Mouse (Mus musculus): Measurements from ENCODE around the gene Eid2b. TPM values are rescaled to one million over a fixed set of nuclear protein-coding genes. Genes with fewer than 3 reads are reported as not detected.
A peak's percentile ranks its signal among the peaks of the same experiment; 100 is the strongest.

Gene Eid2b
- polyA plus RNA-seq, 1 experiment: 27.0 TPM

- H3K4me1 ChIP-seq (ENCODE audit: control insufficient read depth, insufficient read depth, low read length): peaks cover 2% of the 10 kb centered on the region; the same call in 1 of the 2 replicates
- peak within 1 kb of the TSS; percentile 96 for H3K4me3 ChIP-seq (ENCODE audit: insufficient read depth, low read length)
- peak; percentile 92 for TF ChIP-seq POLR2A (IDR thresholded peaks at IDR 0.05; ENCODE audit: extremely low read depth, insufficient read depth, low read length)
- no peak for TF ChIP-seq CTCF (IDR thresholded peaks at IDR 0.05; ENCODE audit: extremely low read depth, insufficient read depth, low read length)
- H3K27ac ChIP-seq (ENCODE audit: insufficient read depth, low read length): peak within 1 kb of the TSS; percentile 85
Observed at GRCm38 (mm10) chr7:28267129-28268041, 10.2 kb upstream of the Eid2b start, which contains the start of gene Eid2. Eid2 (plus strand) TSS chr7:28267881.

- TF ChIP-seq POLR2A (IDR thresholded peaks at IDR 0.05; ENCODE audit: extremely low read depth, insufficient read depth, low read length): no peak
- TF ChIP-seq CTCF (IDR thresholded peaks at IDR 0.05; ENCODE audit: extremely low read depth, insufficient read depth, low read length): no peak
- H3K4me1 ChIP-seq (ENCODE audit: control insufficient read depth, insufficient read depth, low read length): peaks cover 2% of the 10 kb centered on the region; the same call in 1 of the 2 replicates
- peak overlapping the region; percentile 96 for H3K4me3 ChIP-seq (ENCODE audit: insufficient read depth, low read length)
- H3K27ac ChIP-seq (ENCODE audit: insufficient read depth, low read length): peak overlapping the region; percentile 85
Observed at GRCm38 (mm10) chr7:28268042-28268531, 9.5 kb upstream of the Eid2b start.

GRCm38 (mm10) chr7:28268576-28268975 lies 9.0 kb upstream of the Eid2b start:
- H3K4me1 ChIP-seq (ENCODE audit: control insufficient read depth, insufficient read depth, low read length): peaks cover 2% of the 10 kb centered on the region; the same call in 1 of the 2 replicates

GRCm38 (mm10) chr7:28269355-28269754 lies 8.2 kb upstream of the Eid2b start:
- Histone ChIP-seq H3K4me1 (ENCODE audit: control insufficient read depth, insufficient read depth, low read length) (peaks cover 2% of the 10 kb centered on the region; the same call in 1 of the 2 replicates), H3K27ac (ENCODE audit: insufficient read depth, low read length) (no peak overlapping the region), H3K4me3 (ENCODE audit: insufficient read depth, low read length) (no peak overlapping the region; the same call in 1 of the 2 replicates)
- TF ChIP-seq POLR2A (IDR thresholded peaks at IDR 0.05; ENCODE audit: extremely low read depth, insufficient read depth, low read length) (no peak), CTCF (IDR thresholded peaks at IDR 0.05; ENCODE audit: extremely low read depth, insufficient read depth, low read length) (no peak)

More at GRCm38 (mm10) chr7:28268576-28268975, 9.0 kb upstream of the Eid2b start:
- Histone ChIP-seq H3K27ac (ENCODE audit: insufficient read depth, low read length) (peak overlapping the region; percentile 6), H3K4me3 (ENCODE audit: insufficient read depth, low read length) (peak overlapping the region; percentile 96)
- no peak for TF ChIP-seq POLR2A (IDR thresholded peaks at IDR 0.05; ENCODE audit: extremely low read depth, insufficient read depth, low read length)
- no peak for TF ChIP-seq CTCF (IDR thresholded peaks at IDR 0.05; ENCODE audit: extremely low read depth, insufficient read depth, low read length)

GRCm38 (mm10) chr7:28271761-28272160 lies 5.8 kb upstream of the Eid2b start:
- H3K27ac ChIP-seq (ENCODE audit: insufficient read depth, low read length): no peak overlapping the region
- H3K4me1 ChIP-seq (ENCODE audit: control insufficient read depth, insufficient read depth, low read length): peaks cover 2% of the 10 kb centered on the region; the same call in 1 of the 2 replicates
- TF ChIP-seq POLR2A (IDR thresholded peaks at IDR 0.05; ENCODE audit: extremely low read depth, insufficient read depth, low read length) (no peak), CTCF (IDR thresholded peaks at IDR 0.05; ENCODE audit: extremely low read depth, insufficient read depth, low read length) (0 out of 2 replicates have a peak, but pooled peaks have one; percentile 3)
- no peak overlapping the region for H3K4me3 ChIP-seq (ENCODE audit: insufficient read depth, low read length)

- peaks cover 3% of the 10 kb centered on the region; the same call in 1 of the 2 replicates for H3K4me1 ChIP-seq (ENCODE audit: control insufficient read depth, insufficient read depth, low read length)
- H3K27ac ChIP-seq (ENCODE audit: insufficient read depth, low read length): no peak overlapping the region
- H3K4me3 ChIP-seq (ENCODE audit: insufficient read depth, low read length): peak overlapping the region; percentile 64; the same call in 1 of the 2 replicates
- TF ChIP-seq POLR2A (IDR thresholded peaks at IDR 0.05; ENCODE audit: extremely low read depth, insufficient read depth, low read length) (no peak), CTCF (IDR thresholded peaks at IDR 0.05; ENCODE audit: extremely low read depth, insufficient read depth, low read length) (no peak)
Observed at GRCm38 (mm10) chr7:28277237-28277614, 313 bp upstream of the Eid2b start.

- TF ChIP-seq CTCF (IDR thresholded peaks at IDR 0.05; ENCODE audit: extremely low read depth, insufficient read depth, low read length) (no peak), POLR2A (IDR thresholded peaks at IDR 0.05; ENCODE audit: extremely low read depth, insufficient read depth, low read length) (no peak)
- Histone ChIP-seq H3K4me1 (ENCODE audit: control insufficient read depth, insufficient read depth, low read length) (peaks cover 3% of the 10 kb centered on the region; the same call in 1 of the 2 replicates), H3K4me3 (ENCODE audit: insufficient read depth, low read length) (peak overlapping the region; percentile 64), H3K27ac (ENCODE audit: insufficient read depth, low read length) (0 out of 2 replicates have a peak overlapping the region, but pooled peaks have one; percentile 79)
Observed at GRCm38 (mm10) chr7:28278279-28278652, 727 bp downstream of the Eid2b start.

- Histone ChIP-seq H3K4me1 (ENCODE audit: control insufficient read depth, insufficient read depth, low read length) (peaks cover 3% of the 10 kb centered on the region; the same call in 1 of the 2 replicates), H3K4me3 (ENCODE audit: insufficient read depth, low read length) (no peak overlapping the region), H3K27ac (ENCODE audit: insufficient read depth, low read length) (no peak overlapping the region)
- TF ChIP-seq POLR2A (IDR thresholded peaks at IDR 0.05; ENCODE audit: extremely low read depth, insufficient read depth, low read length) (no peak), CTCF (IDR thresholded peaks at IDR 0.05; ENCODE audit: extremely low read depth, insufficient read depth, low read length) (no peak)
Observed at GRCm38 (mm10) chr7:28280630-28281029, 3.1 kb downstream of the Eid2b start.

- H3K4me1 ChIP-seq (ENCODE audit: control insufficient read depth, insufficient read depth, low read length): no peaks in the 10 kb centered on the region
- TF ChIP-seq POLR2A (IDR thresholded peaks at IDR 0.05; ENCODE audit: extremely low read depth, insufficient read depth, low read length): no peak
- no peak overlapping the region for H3K27ac ChIP-seq (ENCODE audit: insufficient read depth, low read length)
- H3K4me3 ChIP-seq (ENCODE audit: insufficient read depth, low read length): no peak overlapping the region
Observed at GRCm38 (mm10) chr7:28290165-28290564, 12.6 kb downstream of the Eid2b start.
